Mouse (Mus musculus) hindbrain, embryonic 16.5 days (tissue): ENCODE measurements around the gene Ugt1a6a. TPM values are rescaled to one million over a fixed set of nuclear protein-coding genes. Genes with fewer than 3 reads are reported as not detected.

Experiments used
- ATAC-seq: fragments of 200-750 bp; cut with Nextera tagmentation; 2 replicates; pipeline ENCODE4 v1.8.0; 2017; ENCODE audit warnings: moderate TSS enrichment, moderate library complexity
- H3K27ac ChIP-seq: fragments of 300-500 bp; sonication (generic); 2 replicates; pipeline ENCODE4 v1.5.1; 2014; ENCODE audit warnings: low read depth, mild to moderate bottlenecking, control low read depth, low read length, moderate library complexity
- H3K27me3 ChIP-seq: fragments of 300-500 bp; sonication (generic); replicated peaks from 2 replicates; pipeline ENCODE4 v1.6.1; 2014; ENCODE audit warnings: low read length; ENCODE audit not compliant: control insufficient read depth, insufficient read depth
- H3K36me3 ChIP-seq: fragments of 300-500 bp; sonication (generic); 2 replicates; pipeline ENCODE4 v1.6.1; 2014; ENCODE audit warnings: mild to moderate bottlenecking, low read length, moderate library complexity, mixed read lengths; ENCODE audit not compliant: control insufficient read depth, insufficient read depth
- H3K4me1 ChIP-seq: fragments of 300-500 bp; sonication (generic); 2 replicates; pipeline ENCODE4 v1.6.1; 2014; ENCODE audit warnings: low read depth, low read length; ENCODE audit not compliant: control insufficient read depth, insufficient read depth
- H3K4me2 ChIP-seq: fragments of 300-500 bp; sonication (generic); 2 replicates; pipeline ENCODE4 v1.6.1; 2014; ENCODE audit warnings: mild to moderate bottlenecking, low read length, control low read depth, moderate library complexity
- H3K4me3 ChIP-seq: fragments of 300-500 bp; sonication (generic); 2 replicates; pipeline ENCODE4 v1.5.1; 2014; ENCODE audit warnings: mild to moderate bottlenecking, low read length, control low read depth, moderate library complexity
- H3K9ac ChIP-seq: fragments of 300-500 bp; sonication (generic); 2 replicates; pipeline ENCODE4 v1.6.1; 2014; ENCODE audit warnings: low read depth, mild to moderate bottlenecking, control low read depth, low read length, moderate library complexity
- H3K9me3 ChIP-seq: fragments of 300-500 bp; sonication (generic); 2 replicates; pipeline ENCODE4 v1.6.1; 2014; ENCODE audit warnings: mild to moderate bottlenecking, low read length, moderate library complexity; ENCODE audit not compliant: control insufficient read depth
- WGBS: fragments of 180-500 bp; shearing (Covaris S2); extraction: QIAGEN DNeasy Blood & Tissue Kit; methylation state at CpG from one replicate; pipeline ENCODE4 v1.1.7; 2014; 5-methylcytosine and 5-hydroxymethylcytosine counted together
- polyA plus RNA-seq: library from polyadenylated mRNA; unstranded; fragments of >200 nt; fragmentation: Nextera tagmentation; extraction: Ambion mirVana; gene quantifications from 2 replicates; pipeline ENCODE4 v1.2.1, GENCODE M21; 2015

Gene Ugt1a6a
- polyA plus RNA-seq, 1 experiment from 2014 or later, result 5.6 TPM

DNA sequence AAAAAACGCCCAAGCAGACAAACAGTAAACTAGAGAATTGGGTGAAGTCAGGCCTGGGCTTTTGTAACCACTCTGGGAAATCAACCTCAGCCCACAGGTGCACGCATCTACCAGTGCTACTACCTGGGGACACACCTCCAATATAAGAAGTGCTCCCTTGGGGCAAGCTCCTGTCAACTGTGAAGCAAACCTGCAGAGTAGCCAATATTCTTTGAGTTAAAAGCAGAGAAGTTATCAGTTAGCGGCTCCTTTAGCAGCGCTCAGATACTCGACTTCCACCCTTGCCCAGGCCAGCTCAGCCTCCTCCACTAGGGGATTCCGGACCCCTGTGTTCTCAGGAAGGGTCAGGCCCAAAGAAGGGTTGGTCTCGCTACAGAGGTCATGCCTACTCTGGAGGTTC lies 127.1 kb downstream of the Ugt1a6a start:
- peaks cover 3% of the 10 kb centered on the region; the same call in 1 of the 2 replicates for H3K9me3 ChIP-seq
- ATAC-seq, result no peak
- no peaks in the 10 kb centered on the region for H3K27me3 ChIP-seq
- H3K4me1 ChIP-seq, result no peaks in the 10 kb centered on the region
- H3K4me2 ChIP-seq, result no peak overlapping the region
- 86% methylated on average over 7 of the region's 7 CpGs for WGBS
- H3K9ac ChIP-seq, result no peak overlapping the region
- H3K27ac ChIP-seq, result no peak overlapping the region
- H3K4me3 ChIP-seq, result no peak overlapping the region
- H3K36me3 ChIP-seq, result peaks cover 50% of the 10 kb centered on the region

DNA sequence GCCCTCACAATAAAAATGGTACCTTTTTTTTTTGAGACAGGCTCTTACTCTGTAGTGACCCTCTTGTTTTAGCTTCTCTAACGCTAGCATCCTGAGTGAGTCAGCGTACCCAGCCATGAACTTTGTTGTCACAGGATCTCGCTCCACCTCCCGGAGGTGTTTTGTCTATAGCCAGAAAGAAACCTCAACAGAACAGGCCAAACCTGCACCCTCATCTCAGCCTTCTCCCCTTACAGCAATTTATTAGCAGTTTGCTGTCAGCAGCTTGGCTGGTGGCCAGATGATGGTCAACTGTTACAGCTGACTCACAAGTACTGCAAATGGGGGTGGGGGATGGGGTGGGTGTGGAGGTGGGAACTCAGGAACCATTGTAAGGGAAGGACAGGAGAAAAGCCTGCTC lies 127.6 kb downstream of the Ugt1a6a start:
- WGBS, result 83% methylated on average over 4 of the region's 4 CpGs

GRCm38 (mm10) chr1:88262961-88263360 lies 128.4 kb downstream of the Ugt1a6a start:
- H3K4me2 ChIP-seq, result no peak overlapping the region
- no peak overlapping the region for H3K27ac ChIP-seq
- no peaks in the 10 kb centered on the region for H3K27me3 ChIP-seq
- H3K36me3 ChIP-seq, result peaks cover 63% of the 10 kb centered on the region
- no peak overlapping the region for H3K4me3 ChIP-seq
- no peaks in the 10 kb centered on the region for H3K9me3 ChIP-seq
- H3K4me1 ChIP-seq, result no peaks in the 10 kb centered on the region
- no peak for ATAC-seq
- no peak overlapping the region for H3K9ac ChIP-seq
- 76% methylated on average over 6 of the region's 6 CpGs for WGBS

More for the DNA sequence above, 127.6 kb downstream of the Ugt1a6a start:
- no peaks in the 10 kb centered on the region for H3K27me3 ChIP-seq
- H3K9me3 ChIP-seq, result 0 out of 2 replicates have a peak, but pooled peaks cover 2% of the 10 kb centered on the region
- no peak overlapping the region for H3K9ac ChIP-seq
- peaks cover 56% of the 10 kb centered on the region for H3K36me3 ChIP-seq
- H3K4me3 ChIP-seq, result no peak overlapping the region
- 0 out of 2 replicates have a peak, but pooled peaks have one; percentile 2 for ATAC-seq
- H3K4me1 ChIP-seq, result no peaks in the 10 kb centered on the region
- no peak overlapping the region for H3K27ac ChIP-seq
- no peak overlapping the region for H3K4me2 ChIP-seq

GRCm38 (mm10) chr1:88263778-88264177 lies 129.2 kb downstream of the Ugt1a6a start:
- no peaks in the 10 kb centered on the region for H3K4me1 ChIP-seq
- no peak overlapping the region for H3K4me2 ChIP-seq
- peaks cover 71% of the 10 kb centered on the region for H3K36me3 ChIP-seq
- no peak overlapping the region for H3K9ac ChIP-seq
- H3K4me3 ChIP-seq, result no peak overlapping the region
- ATAC-seq, result no peak
- no peaks in the 10 kb centered on the region for H3K27me3 ChIP-seq
- WGBS, result 93% methylated on average over 5 of the region's 5 CpGs
- H3K9me3 ChIP-seq, result no peaks in the 10 kb centered on the region
- no peak overlapping the region for H3K27ac ChIP-seq

DNA sequence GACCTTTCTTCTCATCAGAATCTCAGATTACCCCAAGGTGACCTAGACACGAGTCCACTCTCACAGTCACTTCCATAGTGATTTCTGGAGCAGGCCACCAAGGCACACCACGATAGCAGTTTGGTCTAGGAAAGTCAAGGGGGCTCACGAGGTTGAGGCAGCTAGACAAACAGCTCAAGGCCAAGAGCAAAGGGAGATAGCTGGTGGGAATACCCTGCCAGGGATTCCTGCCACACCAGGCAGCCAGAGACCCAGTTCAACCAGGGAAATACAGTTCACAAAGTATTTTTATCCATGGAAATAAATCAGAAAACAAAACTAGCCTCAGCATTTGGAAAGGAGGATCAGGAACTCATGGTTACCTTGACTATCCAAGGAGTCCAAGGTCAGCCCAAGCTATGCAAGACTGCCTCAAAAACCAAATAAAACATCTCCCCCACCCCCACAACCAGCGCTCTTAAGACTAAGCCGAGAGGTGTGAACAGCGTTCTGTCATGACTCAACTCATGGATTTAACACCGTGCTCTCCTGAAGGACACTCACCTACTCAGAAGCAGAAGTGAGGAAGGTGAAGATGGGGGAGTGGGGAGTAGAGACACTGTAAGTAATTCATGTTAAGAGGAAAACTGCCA lies 129.7 kb downstream of the Ugt1a6a start:
- no peak overlapping the region for H3K9ac ChIP-seq
- no peaks in the 10 kb centered on the region for H3K4me1 ChIP-seq
- H3K4me2 ChIP-seq, result no peak overlapping the region
- ATAC-seq, result no peak
- no peaks in the 10 kb centered on the region for H3K9me3 ChIP-seq
- no peaks in the 10 kb centered on the region for H3K27me3 ChIP-seq
- H3K36me3 ChIP-seq, result peaks cover 77% of the 10 kb centered on the region
- H3K4me3 ChIP-seq, result no peak overlapping the region
- H3K27ac ChIP-seq, result no peak overlapping the region
- 92% methylated on average over 7 of the region's 7 CpGs for WGBS

GRCm38 (mm10) chr1:88264869-88265240 lies 130.2 kb downstream of the Ugt1a6a start:
- Histone ChIP-seq H3K36me3 (peaks cover 82% of the 10 kb centered on the region), H3K9me3 (no peaks in the 10 kb centered on the region), H3K4me1 (no peaks in the 10 kb centered on the region), H3K9ac (no peak overlapping the region), H3K27ac (no peak overlapping the region), H3K27me3 (no peaks in the 10 kb centered on the region), H3K4me2 (no peak overlapping the region), H3K4me3 (no peak overlapping the region)
- WGBS, result 77% methylated on average over 4 of the region's 4 CpGs
- ATAC-seq, result no peak

- Histone ChIP-seq H3K4me2 (no peak overlapping the region), H3K4me1 (no peaks in the 10 kb centered on the region), H3K36me3 (peaks cover 84% of the 10 kb centered on the region), H3K9me3 (no peaks in the 10 kb centered on the region), H3K9ac (no peak overlapping the region), H3K27ac (no peak overlapping the region), H3K4me3 (no peak overlapping the region), H3K27me3 (no peaks in the 10 kb centered on the region)
- 90% methylated on average over 13 of the region's 13 CpGs for WGBS
- no peak for ATAC-seq
Observed at GRCm38 (mm10) chr1:88266123-88266522, 131.5 kb downstream of the Ugt1a6a start.

DNA sequence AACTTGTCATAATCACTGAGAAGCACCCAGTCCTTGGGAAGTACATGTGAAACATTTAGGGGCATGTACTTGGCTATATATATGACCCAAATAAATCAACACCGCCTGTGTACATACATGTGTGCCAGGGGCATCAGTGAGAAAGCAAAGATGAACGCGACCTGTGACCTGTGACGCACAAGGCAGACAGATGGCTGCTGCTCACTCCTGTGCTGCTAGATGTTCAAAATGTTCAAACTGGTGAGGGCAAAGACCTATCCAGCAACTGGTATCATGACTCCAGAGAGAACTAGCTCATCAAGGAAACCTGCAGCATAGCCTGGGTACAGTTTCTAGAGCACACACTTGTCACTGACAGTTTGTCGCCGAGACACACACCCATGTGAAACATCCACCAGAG lies 132.9 kb downstream of the Ugt1a6a start:
- 91% methylated on average over 6 of the region's 6 CpGs for WGBS
- H3K4me3 ChIP-seq, result no peak overlapping the region
- no peak overlapping the region for H3K4me2 ChIP-seq
- H3K4me1 ChIP-seq, result no peaks in the 10 kb centered on the region
- H3K36me3 ChIP-seq, result peaks cover 76% of the 10 kb centered on the region
- no peak overlapping the region for H3K9ac ChIP-seq
- H3K9me3 ChIP-seq, result no peaks in the 10 kb centered on the region
- no peaks in the 10 kb centered on the region for H3K27me3 ChIP-seq
- no peak for ATAC-seq
- no peak overlapping the region for H3K27ac ChIP-seq

GRCm38 (mm10) chr1:88268070-88268469 lies 133.5 kb downstream of the Ugt1a6a start:
- H3K4me1 ChIP-seq, result no peaks in the 10 kb centered on the region
- H3K9ac ChIP-seq, result no peak overlapping the region
- peaks cover 74% of the 10 kb centered on the region for H3K36me3 ChIP-seq
- no peak overlapping the region for H3K27ac ChIP-seq
- no peak for ATAC-seq
- 88% methylated on average over 6 of the region's 6 CpGs for WGBS
- H3K27me3 ChIP-seq, result no peaks in the 10 kb centered on the region
- H3K4me2 ChIP-seq, result no peak overlapping the region
- no peaks in the 10 kb centered on the region for H3K9me3 ChIP-seq
- H3K4me3 ChIP-seq, result no peak overlapping the region
